Mouse (Mus musculus): ENCODE measurements around the gene Akr1a1.
A peak's percentile ranks its signal among the peaks of the same experiment; 100 is the strongest.
"Not testable (repeated sequence)": the region's sequence is repeated elsewhere in the genome, so short reads cannot be mapped to it uniquely, and the experiment has no call there.

Gene Akr1a1

DNA sequence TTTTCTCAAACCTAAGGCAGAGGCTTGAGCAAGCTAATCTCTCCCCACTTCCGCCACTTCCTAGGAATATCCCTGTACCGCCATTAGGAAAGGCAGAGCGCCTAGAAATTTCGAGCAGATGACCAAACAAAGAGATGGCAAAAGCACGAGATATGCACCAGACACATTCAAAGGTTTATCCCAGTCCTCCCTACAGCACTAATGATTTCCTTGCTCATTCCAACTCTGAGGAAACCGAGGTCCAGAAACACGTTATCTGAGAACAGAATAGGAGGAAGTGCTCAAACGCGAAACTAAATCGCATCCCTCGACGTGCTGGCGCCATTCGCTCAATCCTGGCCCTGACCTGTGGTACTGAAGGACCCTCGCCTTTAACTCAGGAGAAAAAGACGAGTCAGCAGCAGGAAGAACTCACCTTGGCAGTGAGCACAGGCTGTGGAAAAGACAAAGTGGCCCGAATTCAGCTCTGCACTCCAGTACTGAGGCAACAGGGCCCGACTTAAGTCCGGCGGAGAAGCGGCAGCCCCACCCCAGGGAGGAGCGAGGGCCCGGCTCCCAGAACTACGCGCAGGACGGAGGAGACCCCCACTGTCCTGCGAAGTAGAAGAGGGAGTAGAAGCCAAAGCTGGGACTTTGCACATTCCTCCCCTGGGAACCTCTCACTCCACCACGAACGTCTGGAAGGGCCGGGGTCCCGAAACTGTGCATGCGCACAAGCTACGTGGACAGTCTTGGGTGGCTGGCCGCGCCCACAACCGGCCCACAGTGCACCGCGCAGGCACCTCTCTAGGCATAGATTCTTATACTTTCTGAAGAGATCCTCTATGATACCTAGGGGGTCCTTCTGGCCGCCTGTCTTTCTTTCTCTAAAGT, at the start of gene Akr1a1:
Akr1a1 (minus strand) TSS at position 757 of the 873 bp plus-strand sequence.
- DNase-seq = peak; percentile 95

DNA sequence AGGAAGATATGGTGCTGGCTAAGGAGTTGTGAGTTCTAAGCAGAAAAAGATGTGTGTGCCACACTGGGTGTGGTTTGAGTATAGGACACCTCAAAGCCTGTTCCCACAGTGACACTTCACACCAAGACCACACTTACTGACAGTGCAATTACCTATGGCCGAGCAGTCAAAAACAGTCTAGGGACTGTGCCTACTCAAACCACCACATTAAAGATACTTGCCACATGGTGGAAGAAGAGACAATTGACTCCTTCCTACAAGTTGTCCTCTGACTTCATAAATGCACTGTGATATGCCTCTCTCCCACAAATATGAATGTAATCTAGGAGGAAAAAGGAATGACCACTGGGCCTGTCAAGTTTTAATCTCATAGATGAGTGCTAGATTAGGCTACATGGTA, 49.5 kb upstream of the Akr1a1 start:
- DNase-seq = no peak

DNA sequence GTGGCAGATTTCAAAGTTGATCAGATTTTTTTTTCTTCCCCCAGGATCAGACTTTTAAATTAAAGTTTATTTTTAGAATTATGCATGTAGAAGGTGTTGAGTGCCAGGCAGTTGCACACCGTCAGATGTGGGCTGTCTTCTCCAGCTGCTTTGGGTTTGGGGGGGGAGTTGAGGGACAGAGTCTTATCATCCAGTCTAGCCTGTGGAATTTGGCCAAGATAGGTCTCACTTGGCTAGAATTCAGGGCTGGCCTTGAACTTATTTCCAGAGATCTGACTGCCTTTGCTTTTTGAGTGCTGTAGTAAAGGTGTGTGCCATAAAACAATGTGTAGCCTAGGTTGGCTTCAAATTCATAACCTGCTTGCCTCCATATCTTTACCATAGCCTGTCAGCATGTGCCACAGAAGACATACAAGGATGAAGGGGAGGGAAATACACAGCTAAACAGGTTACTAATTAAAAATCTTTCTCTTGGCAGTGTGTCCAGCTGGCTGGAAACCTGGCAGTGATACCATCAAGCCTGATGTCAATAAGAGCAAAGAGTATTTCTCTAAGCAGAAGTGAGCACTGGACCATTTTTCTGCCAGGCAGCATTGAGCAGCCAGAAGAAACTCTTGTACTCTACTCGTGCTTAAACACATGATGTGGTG, 47.3 kb upstream of the Akr1a1 start:
- peak; percentile 58 to 81 for DNase-seq

DNA sequence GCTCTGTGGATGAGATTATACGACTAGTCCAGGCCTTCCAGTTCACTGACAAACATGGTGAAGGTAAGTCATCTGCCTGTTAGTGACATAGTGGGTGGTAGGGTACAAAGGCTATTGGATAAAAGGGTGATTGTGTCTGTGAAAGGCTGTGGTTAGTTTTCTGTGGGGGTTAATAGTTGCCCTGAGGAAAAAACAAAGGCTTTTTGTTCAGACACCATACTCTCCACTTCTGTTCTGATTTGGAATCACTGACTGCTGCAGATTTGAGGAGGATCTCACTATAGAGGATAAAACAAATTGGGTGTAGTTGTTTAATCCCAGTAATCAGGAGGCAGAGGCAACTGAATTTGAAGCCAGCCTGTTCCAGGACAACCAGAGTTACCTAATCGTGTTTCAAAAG, 42.3 kb upstream of the Akr1a1 start:
- DNase-seq = no peak

- DNase-seq = no peak
These were observed 40.7 kb upstream of the Akr1a1 start for GRCm38 (mm10) chr4:116692146-116692545.

DNA sequence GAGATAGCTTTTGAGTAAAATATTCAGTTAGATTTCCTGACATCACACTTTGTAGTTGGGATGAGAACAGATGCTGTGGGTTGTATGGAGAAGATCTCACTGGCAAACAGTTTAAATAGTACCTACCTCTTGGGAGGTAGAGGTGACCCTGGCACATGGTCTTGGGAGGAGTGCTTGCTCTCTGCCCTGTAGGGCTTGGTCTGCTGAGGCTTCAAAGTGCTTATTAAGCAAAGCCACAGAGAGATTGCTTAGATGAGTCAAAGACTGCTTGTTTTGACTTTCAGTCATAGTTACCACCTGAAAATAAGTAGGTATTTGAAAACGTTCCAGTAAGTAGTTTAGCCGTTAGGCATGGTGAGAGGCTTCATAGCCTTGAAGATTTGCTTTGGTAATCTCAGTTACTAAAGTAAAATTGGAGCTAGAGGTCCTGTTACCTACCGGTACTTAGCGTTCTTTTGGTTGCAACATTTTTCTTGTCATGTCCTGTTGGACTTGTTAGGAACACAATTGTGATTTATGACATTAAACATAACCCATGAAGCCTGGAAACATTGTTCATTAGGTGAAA, 37.9 kb upstream of the Akr1a1 start:
- DNase-seq = peak; percentile 55 to 78

GRCm38 (mm10) chr4:116687041-116687440, 35.6 kb upstream of the Akr1a1 start:
- no peak for DNase-seq

GRCm38 (mm10) chr4:116685402-116686061, 34.1 kb upstream of the Akr1a1 start, which contains the start of gene Prdx1:
TSS of gene Prdx1 (plus strand) at chr4:116685544.
- peak; percentile 93 to 97 for DNase-seq

DNA sequence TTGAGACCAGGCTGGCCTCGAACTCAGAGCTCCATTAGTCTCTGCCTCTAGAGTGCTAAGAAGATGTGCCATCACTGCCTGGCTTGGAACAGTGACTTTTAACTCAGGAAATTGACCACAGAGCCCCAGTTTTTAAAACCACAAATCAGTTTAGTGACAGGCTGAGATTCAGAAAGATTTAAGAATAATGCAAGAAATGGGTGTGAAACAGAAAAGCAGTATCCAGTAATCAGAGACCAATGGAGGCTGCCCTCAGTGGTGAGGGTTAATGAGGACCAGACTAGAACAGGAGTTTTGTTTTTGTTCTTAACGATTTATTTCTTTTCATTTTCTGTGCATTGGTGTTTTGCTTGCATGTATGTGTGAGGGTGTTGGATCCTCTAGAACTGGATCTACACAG, 33.2 kb upstream of the Akr1a1 start:
- DNase-seq = no peak

DNA sequence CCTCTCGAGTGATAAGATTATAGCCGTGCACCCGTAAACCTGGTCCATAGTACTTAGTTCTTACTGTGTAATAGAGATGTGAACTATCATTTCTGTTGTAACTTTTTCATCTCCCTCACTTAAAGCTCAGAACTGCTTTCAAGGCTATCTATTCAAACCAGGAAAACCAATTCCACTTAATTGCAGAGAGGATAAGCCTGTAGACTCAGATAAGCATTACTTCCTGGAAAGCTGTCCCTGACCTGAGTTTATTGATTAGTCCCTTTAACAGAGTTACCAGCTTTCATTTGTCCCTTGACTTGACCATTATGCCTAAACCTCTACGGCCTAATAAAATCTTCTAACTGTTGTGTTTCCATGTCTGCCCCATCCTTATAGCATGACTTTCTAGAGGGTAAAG, 32.5 kb upstream of the Akr1a1 start:
- no peak for DNase-seq

DNA sequence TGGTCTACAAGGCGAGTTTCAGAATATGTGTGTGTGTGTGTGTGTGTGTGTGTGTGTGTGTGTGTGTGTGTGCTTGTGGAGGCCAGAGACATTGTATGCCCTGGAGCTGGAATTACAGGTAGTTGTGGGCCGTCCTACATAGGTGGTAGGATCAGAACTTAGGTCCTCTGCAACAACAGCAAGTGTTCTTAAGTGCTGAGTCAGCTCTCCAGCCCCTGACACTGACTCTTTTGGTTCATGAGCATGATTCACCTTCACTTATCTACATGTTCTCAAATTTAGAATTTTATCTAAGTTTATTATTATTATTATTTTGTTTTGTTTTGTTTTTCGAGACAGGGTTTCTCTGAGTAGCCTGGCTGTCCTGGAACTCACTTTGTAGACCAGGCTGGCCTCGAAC, 29.0 kb upstream of the Akr1a1 start:
- DNase-seq = not testable (repeated sequence)

- DNase-seq = no peak
These were observed 27.7 kb upstream of the Akr1a1 start for GRCm38 (mm10) chr4:116679141-116679540.

GRCm38 (mm10) chr4:116677808-116678207, 26.3 kb upstream of the Akr1a1 start:
- no peak for DNase-seq

GRCm38 (mm10) chr4:116676027-116676426, 24.5 kb upstream of the Akr1a1 start:
- no peak for DNase-seq

GRCm38 (mm10) chr4:116674761-116675160, 23.3 kb upstream of the Akr1a1 start:
- DNase-seq = not testable (repeated sequence)

GRCm38 (mm10) chr4:116672785-116673184, 21.3 kb upstream of the Akr1a1 start:
- DNase-seq = peak; percentile 42 to 72

GRCm38 (mm10) chr4:116669291-116669690, 17.8 kb upstream of the Akr1a1 start:
- DNase-seq = peak; percentile 59 to 65

DNA sequence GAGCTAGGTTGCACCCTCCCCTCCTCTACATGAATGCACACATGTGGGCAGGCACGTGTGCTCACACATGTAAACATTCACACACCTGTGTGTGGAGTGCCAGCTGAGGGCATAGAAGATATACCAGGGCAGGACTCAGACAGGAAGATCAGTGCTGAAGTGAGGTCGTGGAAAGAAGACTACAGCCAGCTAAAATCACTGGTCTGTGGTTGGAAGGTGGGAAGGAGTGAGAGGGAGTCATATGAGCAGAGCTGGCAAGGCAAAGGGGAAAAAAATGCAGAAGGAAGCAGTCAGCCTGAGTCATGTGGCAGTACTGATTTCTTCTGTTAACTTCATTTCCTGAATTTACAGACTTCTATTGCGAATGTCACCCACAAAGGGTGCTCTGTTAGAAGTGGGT, 16.7 kb upstream of the Akr1a1 start:
- DNase-seq = peak in 1 of 2 experiments; percentile 62

DNA sequence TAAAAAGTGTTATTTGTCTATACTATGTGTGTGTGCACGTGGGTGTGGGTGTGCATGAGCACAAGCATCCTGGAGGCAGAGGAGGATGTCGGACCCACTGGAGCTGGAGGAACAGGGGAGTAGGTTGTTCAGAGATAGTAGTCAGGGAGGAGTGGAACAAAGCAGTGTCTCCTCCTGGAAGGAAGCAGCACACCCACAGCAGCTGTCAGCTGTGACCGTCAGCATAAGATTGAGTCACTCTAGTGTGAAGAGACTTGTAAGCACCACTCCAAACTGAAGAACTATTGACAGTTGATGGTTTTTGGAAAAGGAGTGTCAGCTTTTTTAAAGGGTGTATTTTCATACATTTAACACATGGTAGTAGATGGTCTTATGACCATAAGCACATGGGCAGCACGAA, 15.1 kb upstream of the Akr1a1 start:
- DNase-seq = no peak

GRCm38 (mm10) chr4:116661998-116662397, 10.5 kb upstream of the Akr1a1 start:
- DNase-seq = no peak

DNA sequence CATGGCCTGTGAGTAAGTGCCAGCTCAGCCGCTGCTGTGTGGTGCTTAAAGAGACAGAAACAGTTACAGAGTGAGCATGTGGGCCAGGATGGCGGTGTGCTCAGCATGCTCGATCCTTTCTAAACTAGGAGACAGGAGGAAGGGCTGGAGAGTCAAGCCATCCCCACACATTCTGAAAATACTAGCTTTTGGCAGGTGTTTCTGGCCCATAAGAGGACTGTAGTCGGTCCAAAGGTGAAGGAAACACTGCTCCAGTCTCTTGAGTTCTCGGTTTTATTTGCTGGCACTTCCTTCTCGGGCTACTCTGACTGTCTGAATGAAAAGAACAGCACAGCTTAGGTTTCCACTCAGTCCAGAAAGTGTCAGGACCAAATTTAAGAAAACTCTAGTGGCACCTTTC, 9.3 kb upstream of the Akr1a1 start:
- DNase-seq = peak; percentile 46 to 68

DNA sequence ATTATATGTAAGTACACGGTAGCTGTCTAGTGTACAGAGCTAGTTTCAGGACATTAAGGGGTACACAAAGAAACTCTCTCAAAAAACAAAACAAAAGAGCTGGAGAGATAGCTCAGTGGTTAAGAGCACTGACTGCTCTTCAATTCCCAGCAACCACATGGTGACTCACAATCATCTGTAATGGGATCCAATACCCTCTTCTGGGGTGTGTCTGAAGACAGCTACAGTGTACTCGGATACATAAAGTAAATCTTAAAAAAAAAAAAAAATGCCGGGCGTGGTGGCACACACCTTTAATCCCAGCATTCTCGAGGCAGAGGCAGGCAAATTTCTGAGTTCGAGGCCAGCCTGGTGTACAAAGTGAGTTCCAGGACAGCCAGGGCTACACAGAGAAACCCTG, 8.4 kb upstream of the Akr1a1 start:
- DNase-seq = not testable (repeated sequence)

GRCm38 (mm10) chr4:116659474-116659873, 8.0 kb upstream of the Akr1a1 start:
- peak; percentile 74 to 92 for DNase-seq

All from kidney, postnatal 36 days (tissue).